Mouse (Mus musculus) liver, adult 2 months (tissue): ENCODE measurements around the gene Tmem156. TPM values are rescaled to one million over a fixed set of nuclear protein-coding genes. Genes with fewer than 3 reads are reported as not detected.

ENCODE experiments used
- DNase-seq: peaks from one replicate; pipeline ENCODE4 v3.0.0-alpha.2; 2011; ENCODE audit warnings: low read depth, low spot score; ENCODE audit errors: extremely low read depth
- H3K27ac ChIP-seq: fragments of 200-500 bp; replicated peaks from 2 replicates; pipeline ENCODE4 v1.5.1; 2012; ENCODE audit warnings: low read depth, mild to moderate bottlenecking, control low read depth, inconsistent platforms, low read length; ENCODE audit not compliant: insufficient read depth
- H3K27me3 ChIP-seq: fragments of 200-500 bp; 2 replicates; pipeline ENCODE4 v1.6.1; 2012; ENCODE audit warnings: mild to moderate bottlenecking, moderate library complexity, low read length, inconsistent platforms; ENCODE audit not compliant: control insufficient read depth, insufficient read depth
- H3K36me3 ChIP-seq: fragments of 200-500 bp; 2 replicates; pipeline ENCODE4 v1.6.1; 2012; ENCODE audit warnings: low read length, inconsistent platforms; ENCODE audit not compliant: control insufficient read depth, insufficient read depth
- H3K4me1 ChIP-seq: fragments of 200-500 bp; 2 replicates; pipeline ENCODE4 v1.6.1; 2011; ENCODE audit warnings: low read length; ENCODE audit not compliant: control insufficient read depth, insufficient read depth
- H3K4me3 ChIP-seq: fragments of 200-500 bp; 2 replicates; pipeline ENCODE4 v1.5.1; 2011; ENCODE audit warnings: low read depth, mild to moderate bottlenecking, control low read depth, low read length, moderate library complexity; ENCODE audit not compliant: insufficient read depth
- H3K79me2 ChIP-seq: fragments of 200-500 bp; 2 replicates; pipeline ENCODE4 v1.6.1; 2012; ENCODE audit warnings: inconsistent platforms, mild to moderate bottlenecking, low read length, moderate library complexity; ENCODE audit not compliant: control insufficient read depth, insufficient read depth
- H3K9ac ChIP-seq: fragments of 200-500 bp; 2 replicates; pipeline ENCODE4 v1.6.1; 2012; ENCODE audit warnings: low read depth, mild to moderate bottlenecking, control low read depth, inconsistent platforms, low read length
- CTCF ChIP-seq: fragments of 200-500 bp; IDR thresholded peaks from 2 replicates; pipeline ENCODE4 v1.5.1; 2011; ENCODE audit warnings: low read depth, low read length, control low read depth
- POLR2A ChIP-seq: fragments of 200-500 bp; IDR thresholded peaks from 2 replicates; pipeline ENCODE4 v1.6.1; 2011; ENCODE audit warnings: low read length, control low read depth; ENCODE audit not compliant: insufficient read depth; ENCODE audit errors: extremely low read depth
- WGBS: fragments of 180-500 bp; shearing (Covaris S2); methylation state at CpG from one replicate; pipeline ENCODE4 v1.1.7; 2018; 5-methylcytosine and 5-hydroxymethylcytosine counted together
- polyA plus RNA-seq: library from polyadenylated mRNA; depleted of rRNA; stranded (reverse); fragments of >200 nt; gene quantifications from 2 replicates; pipeline ENCODE4 v1.2.3, GENCODE M21; 2012; rRNA removed
- total RNA-seq: library from RNA; depleted of rRNA; stranded (reverse); fragments of >200 nt; gene quantifications from 2 replicates; pipeline ENCODE4 v1.2.3, GENCODE M21; 2014; rRNA removed

Tmem156 gene
- total and polyA plus RNA-seq, 2 experiments, result 0.65 TPM; not detected in 1

DNA sequence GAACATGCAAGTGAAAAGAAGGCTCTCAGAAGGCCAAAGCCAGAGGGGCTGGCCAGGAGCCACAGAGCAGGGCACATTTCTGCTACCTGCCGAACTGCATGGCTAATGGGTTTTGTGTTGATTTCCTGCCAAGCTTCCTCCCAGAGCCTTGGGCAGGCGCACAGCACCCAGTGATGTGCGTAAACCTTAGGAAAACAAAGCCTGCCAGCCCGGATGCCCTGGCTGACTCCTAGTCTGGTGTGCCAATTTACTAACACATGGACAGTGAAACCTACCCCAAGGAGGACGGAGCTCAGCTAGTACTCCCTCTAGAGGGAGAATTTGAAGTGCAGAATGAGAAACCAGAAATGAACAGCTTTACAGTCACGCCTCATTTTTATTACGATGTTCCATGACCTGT, 72.1 kb downstream of the Tmem156 start:
- TF ChIP-seq POLR2A, result no peak
- Histone ChIP-seq H3K4me3 (no peak overlapping the region), H3K27me3 (no peaks in the 10 kb centered on the region), H3K36me3 (peaks cover 50% of the 10 kb centered on the region), H3K4me1 (no peaks in the 10 kb centered on the region), H3K9ac (no peak overlapping the region), H3K79me2 (no peaks in the 10 kb centered on the region), H3K27ac (no peak overlapping the region)
- DNase-seq, result peak; percentile 78
- WGBS, result 27% methylated on average over 7 of the region's 7 CpGs

GRCm38 (mm10) chr5:65019109-65019508, 72.8 kb downstream of the Tmem156 start:
- Histone ChIP-seq H3K9ac (no peak overlapping the region), H3K36me3 (peaks cover 49% of the 10 kb centered on the region), H3K27ac (no peak overlapping the region), H3K4me1 (no peaks in the 10 kb centered on the region), H3K79me2 (no peaks in the 10 kb centered on the region), H3K4me3 (no peak overlapping the region), H3K27me3 (no peaks in the 10 kb centered on the region)
- no peak for TF ChIP-seq CTCF
- no peak for DNase-seq
- WGBS, result 64% methylated on average over 8 of the region's 8 CpGs

- H3K79me2 ChIP-seq, result no peaks in the 10 kb centered on the region
- TF ChIP-seq POLR2A (no peak), CTCF (no peak)
- H3K4me3 ChIP-seq, result no peak overlapping the region
- H3K9ac ChIP-seq, result no peak overlapping the region
- peaks cover 31% of the 10 kb centered on the region for H3K36me3 ChIP-seq
- no peak for DNase-seq
- H3K27me3 ChIP-seq, result no peaks in the 10 kb centered on the region
- no peaks in the 10 kb centered on the region for H3K4me1 ChIP-seq
- WGBS, result 97% methylated on average over 3 of the region's 3 CpGs
- no peak overlapping the region for H3K27ac ChIP-seq
Measured at GRCm38 (mm10) chr5:65015508-65015907, 76.4 kb downstream of the Tmem156 start.

GRCm38 (mm10) chr5:65011901-65012573, 79.9 kb downstream of the Tmem156 start:
- no peaks in the 10 kb centered on the region for H3K27me3 ChIP-seq
- H3K4me1 ChIP-seq, result no peaks in the 10 kb centered on the region
- H3K79me2 ChIP-seq, result no peaks in the 10 kb centered on the region
- 61% methylated on average over 7 of the region's 7 CpGs for WGBS
- H3K9ac ChIP-seq, result no peak overlapping the region
- no peak overlapping the region for H3K27ac ChIP-seq
- peaks cover 35% of the 10 kb centered on the region for H3K36me3 ChIP-seq
- no peak for DNase-seq
- no peak overlapping the region for H3K4me3 ChIP-seq
- TF ChIP-seq POLR2A (no peak), CTCF (no peak)

DNA sequence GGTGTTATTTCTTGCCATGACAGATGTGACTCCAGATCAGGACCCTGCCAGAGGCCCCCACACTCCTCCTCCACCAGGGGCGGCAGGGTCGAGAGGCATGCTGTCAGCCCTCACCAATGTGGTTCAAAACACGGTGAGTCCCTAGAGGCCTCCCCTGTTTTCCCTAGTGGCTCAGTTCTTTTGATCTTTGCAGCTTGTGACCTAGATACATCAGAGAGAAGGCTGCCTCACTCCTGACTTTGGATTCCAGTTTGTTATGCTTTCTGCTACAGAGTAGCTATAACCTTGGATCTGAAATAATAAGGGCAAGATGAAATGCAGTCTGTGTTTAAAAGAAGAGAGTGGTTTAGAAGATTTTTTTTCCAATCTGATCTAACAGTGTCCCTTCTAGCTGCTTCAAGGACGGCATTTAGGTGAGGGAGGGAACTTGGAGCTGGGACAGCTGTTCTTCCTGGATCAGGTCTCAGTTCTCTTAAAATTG, 85.9 kb downstream of the Tmem156 start:
- H3K4me3 ChIP-seq, result no peak overlapping the region
- WGBS, result 73% methylated on average over 4 of the region's 4 CpGs
- no peaks in the 10 kb centered on the region for H3K4me1 ChIP-seq
- no peaks in the 10 kb centered on the region for H3K27me3 ChIP-seq
- H3K27ac ChIP-seq, result no peak overlapping the region
- peaks cover 35% of the 10 kb centered on the region for H3K36me3 ChIP-seq
- H3K79me2 ChIP-seq, result no peaks in the 10 kb centered on the region
- DNase-seq, result no peak
- TF ChIP-seq POLR2A (no peak), CTCF (no peak)
- no peak overlapping the region for H3K9ac ChIP-seq

GRCm38 (mm10) chr5:65005251-65005650, 86.7 kb downstream of the Tmem156 start:
- H3K36me3 ChIP-seq, result peaks cover 33% of the 10 kb centered on the region
- no peaks in the 10 kb centered on the region for H3K79me2 ChIP-seq
- no peaks in the 10 kb centered on the region for H3K4me1 ChIP-seq
- no peak overlapping the region for H3K4me3 ChIP-seq
- TF ChIP-seq CTCF (no peak), POLR2A (no peak)
- no peak overlapping the region for H3K9ac ChIP-seq
- no peak overlapping the region for H3K27ac ChIP-seq
- H3K27me3 ChIP-seq, result no peaks in the 10 kb centered on the region
- WGBS, result 94% methylated on average over 4 of the region's 4 CpGs
- no peak for DNase-seq

Other genes with a start within 250 kb of the Tmem156 start
- gene Tlr1, start 158.6 kb downstream of the Tmem156 start, total RNA-seq, result 1.0 and 1.1 TPM in 2 replicates
- 0.32 and 0.66 TPM in 2 replicates for gene Tlr1, start 158.6 kb downstream of the Tmem156 start, polyA plus RNA-seq
- 0.46 and 0.67 TPM in 2 replicates for gene Tlr6, start 132.0 kb downstream of the Tmem156 start, total RNA-seq
- gene Tlr6, start 132.0 kb downstream of the Tmem156 start, polyA plus RNA-seq, result 0.15 and 0.18 TPM in 2 replicates
- gene Fam114a1, start 122.1 kb downstream of the Tmem156 start, total RNA-seq, result 16.6 and 20.2 TPM in 2 replicates
- 9.0 and 11.9 TPM in 2 replicates for gene Fam114a1, start 122.1 kb downstream of the Tmem156 start, polyA plus RNA-seq
- 18.5 and 23.8 TPM in 2 replicates for gene Klhl5, start 15.4 kb upstream of the Tmem156 start, total RNA-seq
- gene Klhl5, start 15.4 kb upstream of the Tmem156 start, polyA plus RNA-seq, result 13.8 and 15.3 TPM in 2 replicates
- 2.1 and 2.8 TPM in 2 replicates for gene Wdr19, start 107.6 kb upstream of the Tmem156 start, total RNA-seq
- gene Wdr19, start 107.6 kb upstream of the Tmem156 start, polyA plus RNA-seq, result 0.57 and 1.0 TPM in 2 replicates
- gene Rfc1, start 243.5 kb upstream of the Tmem156 start, total RNA-seq, result 16.5 and 19.3 TPM in 2 replicates
- gene Rfc1, start 243.5 kb upstream of the Tmem156 start, polyA plus RNA-seq, result 3.7 and 4.6 TPM in 2 replicates